Mouse (Mus musculus) stomach, adult 2 months (tissue): ENCODE results near the gene Plxdc1. TPM values are rescaled to one million over a fixed set of nuclear protein-coding genes. Genes with fewer than 3 reads are reported as not detected.

Experiments
- polyA plus RNA-seq: library from polyadenylated mRNA; depleted of rRNA; stranded (reverse); fragments of >200 nt; gene quantifications from 2 replicates; pipeline ENCODE4 v1.2.3, GENCODE M21; 2012; rRNA removed

Plxdc1 gene
- polyA plus RNA-seq: 0.67 and 0.73 TPM in 2 replicates

DNA sequence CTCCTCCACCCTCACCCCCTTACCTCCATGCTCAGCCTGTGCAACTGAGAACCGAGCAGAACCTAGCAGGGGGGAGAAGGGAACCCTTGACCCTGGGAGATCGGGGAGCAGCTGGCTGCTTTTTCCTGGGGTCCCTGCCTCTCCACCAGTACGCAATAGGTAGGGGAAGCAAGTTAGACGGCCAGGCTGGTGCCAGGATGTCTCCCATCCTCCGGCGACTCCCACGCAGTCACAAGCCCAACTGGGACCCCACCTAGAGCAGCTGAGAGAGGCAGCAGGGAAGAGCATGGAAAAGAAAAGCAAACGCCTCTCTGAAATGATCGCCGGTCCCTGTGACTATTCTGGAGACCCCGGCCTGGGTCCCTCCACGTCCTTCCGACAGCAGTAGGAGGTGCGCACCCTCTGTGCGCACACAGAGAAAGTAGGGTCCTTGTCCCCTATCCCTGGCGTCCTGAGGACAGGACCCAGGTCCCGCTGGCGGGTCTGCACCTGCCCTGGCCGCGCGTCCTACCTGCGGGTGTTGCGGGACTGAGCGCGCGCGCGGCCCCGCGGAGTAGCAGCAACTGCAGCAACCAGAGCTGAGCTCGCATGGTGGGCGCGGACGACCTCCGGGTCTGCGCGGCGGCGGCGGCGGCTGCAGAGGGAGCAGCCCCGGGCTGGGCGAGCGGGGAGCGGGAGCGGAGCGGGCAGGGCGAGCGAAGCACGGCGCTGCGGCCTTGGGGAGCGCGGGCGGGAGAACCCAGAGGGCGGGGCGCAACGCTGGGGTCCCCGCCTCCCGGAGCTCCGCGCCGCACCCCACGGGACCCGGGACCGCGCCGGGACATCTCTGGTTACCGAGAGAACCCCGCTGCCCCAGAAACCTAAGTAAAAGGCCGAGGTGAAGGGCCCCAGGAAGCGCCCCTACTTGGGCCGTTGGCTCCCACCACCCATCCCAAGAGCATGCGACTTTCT, at the start of gene Plxdc1:
Plxdc1 (minus strand) TSS at position 718 of the 951 bp plus-strand sequence.

GRCm38 (mm10) chr11:98026570-98027296, 40.5 kb upstream of the Plxdc1 start, which contains the start of gene Rpl19:
Gene Rpl19 (plus strand): TSS chr11:98026710.

DNA sequence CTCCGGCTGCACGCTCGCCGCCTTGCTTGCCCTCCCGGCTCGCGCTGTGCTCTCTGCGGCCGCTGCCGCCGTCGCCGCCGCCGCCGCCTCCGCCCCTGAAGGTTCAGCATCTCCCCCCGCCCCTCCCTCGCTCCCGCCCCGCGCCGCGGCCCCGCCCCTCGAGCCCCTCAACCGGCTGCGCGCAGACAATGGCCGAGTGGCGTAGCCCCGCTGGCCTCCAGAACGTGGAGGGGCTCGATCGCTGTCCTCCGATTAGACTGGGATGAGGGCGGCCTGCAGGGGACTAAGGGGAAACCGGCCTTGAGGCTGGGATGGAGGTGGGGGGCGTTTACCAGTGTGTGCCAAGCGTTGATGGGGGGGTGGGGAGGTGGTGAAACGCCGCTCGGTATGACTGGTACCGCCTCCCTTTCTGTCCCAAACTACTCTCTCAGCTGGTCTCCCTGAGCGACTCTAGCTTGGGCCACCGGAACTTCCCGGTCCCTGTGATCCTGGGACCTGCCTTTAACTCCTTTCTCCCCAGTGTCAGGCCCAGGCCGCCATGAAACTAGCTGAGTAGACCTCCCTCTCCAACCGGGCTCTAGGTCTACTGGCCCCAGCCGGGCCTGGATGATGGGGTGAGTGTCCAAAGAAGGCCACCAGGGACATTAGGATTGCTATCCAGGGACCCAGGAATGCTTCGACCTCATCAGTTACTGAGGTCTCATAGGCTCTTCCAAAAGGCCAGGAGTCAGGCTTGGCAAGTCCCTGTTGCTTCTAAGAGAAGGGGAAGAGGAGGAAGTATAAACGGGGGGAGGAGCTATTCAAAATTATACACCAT, 36.5 kb upstream of the Plxdc1 start, which contains the start of gene Cacnb1:
Cacnb1 (minus strand) TSS at position 480 of the 817 bp plus-strand sequence.

GRCm38 (mm10) chr11:97995564-97996288, 9.5 kb upstream of the Plxdc1 start, which contains the start of gene Arl5c:
Gene Arl5c (minus strand): TSS chr11:97996181.

GRCm38 (mm10) chr11:97883918-97884600, 102.2 kb downstream of the Plxdc1 start, which contains the start of gene Fbxo47:
Gene Fbxo47 (minus strand): TSS chr11:97884154.

Other genes starting within 250 kb of the Plxdc1 start
- gene Pip4k2b, start 241.7 kb downstream of the Plxdc1 start, polyA plus RNA-seq: 3.1 and 4.2 TPM in 2 replicates
- gene Cwc25, start 219.9 kb downstream of the Plxdc1 start, polyA plus RNA-seq: 1.8 and 1.9 TPM in 2 replicates
- not detected in 2 replicates for gene 1700001P01Rik, start 210.5 kb downstream of the Plxdc1 start, polyA plus RNA-seq
- gene Rpl23, start 204.0 kb downstream of the Plxdc1 start, polyA plus RNA-seq: 11.0 and 11.8 TPM in 2 replicates
- 129 and 134 TPM in 2 replicates for gene Lasp1, start 187.4 kb downstream of the Plxdc1 start, polyA plus RNA-seq
- 0.18 and 0.49 TPM in 2 replicates for gene B230217C12Rik, start 145.7 kb downstream of the Plxdc1 start, polyA plus RNA-seq
- 0.14 TPM in 1 of 2 replicates, not detected in the other for gene Fbxo47, start 102.3 kb downstream of the Plxdc1 start, polyA plus RNA-seq
- 0.55 and 0.78 TPM in 2 replicates for gene Arl5c, start 9.7 kb upstream of the Plxdc1 start, polyA plus RNA-seq
- gene Cacnb1, start 36.6 kb upstream of the Plxdc1 start, polyA plus RNA-seq: 9.5 and 10.0 TPM in 2 replicates
- gene Rpl19, start 40.3 kb upstream of the Plxdc1 start, polyA plus RNA-seq: 123 and 146 TPM in 2 replicates
- 0.22 and 0.30 TPM in 2 replicates for gene Stac2, start 67.0 kb upstream of the Plxdc1 start, polyA plus RNA-seq
- 9.0 and 9.2 TPM in 2 replicates for gene Fbxl20, start 164.0 kb upstream of the Plxdc1 start, polyA plus RNA-seq
- 1.3 and 2.2 TPM in 2 replicates for gene Med1, start 206.8 kb upstream of the Plxdc1 start, polyA plus RNA-seq
- 2.0 and 3.1 TPM in 2 replicates for gene Cdk12, start 216.6 kb upstream of the Plxdc1 start, polyA plus RNA-seq